Mouse (Mus musculus) lung, embryonic 15.5 days (tissue): ENCODE data around the gene Fcho1. TPM values are rescaled to one million over a fixed set of nuclear protein-coding genes. Genes with fewer than 3 reads are reported as not detected.
"Not testable (repeated sequence)": the region's sequence is repeated elsewhere in the genome, so short reads cannot be mapped to it uniquely, and the experiment has no call there.

ENCODE experiments used
- ATAC-seq: fragments of 200-750 bp; cut with Nextera tagmentation; 2 replicates; pipeline ENCODE4 v1.8.0; 2017; ENCODE audit warnings: moderate number of reproducible peaks, borderline replicate concordance; ENCODE audit not compliant: low FRiP score, low TSS enrichment; ENCODE audit errors: extremely low read depth
- H3K27ac ChIP-seq: fragments of 300-500 bp; sonication (generic); 2 replicates; pipeline ENCODE4 v1.5.1; 2015; ENCODE audit warnings: moderate library complexity, mild to moderate bottlenecking, inconsistent platforms
- H3K27me3 ChIP-seq: fragments of 300-500 bp; sonication (generic); 2 replicates; pipeline ENCODE4 v1.6.1; 2015; ENCODE audit warnings: inconsistent platforms
- H3K36me3 ChIP-seq: fragments of 300-500 bp; sonication (generic); 2 replicates; pipeline ENCODE4 v1.6.1; 2015; ENCODE audit warnings: inconsistent platforms
- H3K4me1 ChIP-seq: fragments of 300-500 bp; sonication (generic); 2 replicates; pipeline ENCODE4 v1.6.1; 2015; ENCODE audit warnings: inconsistent platforms
- H3K4me2 ChIP-seq: fragments of 300-500 bp; sonication (generic); 2 replicates; pipeline ENCODE4 v1.6.1; 2015; ENCODE audit warnings: inconsistent platforms, mild to moderate bottlenecking, moderate library complexity
- H3K4me3 ChIP-seq: fragments of 300-500 bp; sonication (generic); 2 replicates; pipeline ENCODE4 v1.5.1; 2015; ENCODE audit warnings: mild to moderate bottlenecking, inconsistent platforms
- H3K9ac ChIP-seq: fragments of 300-500 bp; sonication (generic); 2 replicates; pipeline ENCODE4 v1.6.1; 2015; ENCODE audit warnings: inconsistent platforms
- H3K9me3 ChIP-seq: fragments of 300-500 bp; sonication (generic); 2 replicates; pipeline ENCODE4 v1.6.1; 2016; ENCODE audit warnings: inconsistent platforms
- WGBS: fragments of 180-500 bp; shearing (Covaris S2); methylation state at CpG from one replicate; pipeline ENCODE4 v1.1.7; 2015; 5-methylcytosine and 5-hydroxymethylcytosine counted together
- polyA plus RNA-seq: library from polyadenylated mRNA; unstranded; fragments of >200 nt; fragmentation: Nextera tagmentation; extraction: Ambion mirVana; gene quantifications from 2 replicates; pipeline ENCODE4 v1.2.1, GENCODE M21; 2015

Gene Fcho1
- polyA plus RNA-seq, 1 experiment from 2014 or later: 7.6 TPM

DNA sequence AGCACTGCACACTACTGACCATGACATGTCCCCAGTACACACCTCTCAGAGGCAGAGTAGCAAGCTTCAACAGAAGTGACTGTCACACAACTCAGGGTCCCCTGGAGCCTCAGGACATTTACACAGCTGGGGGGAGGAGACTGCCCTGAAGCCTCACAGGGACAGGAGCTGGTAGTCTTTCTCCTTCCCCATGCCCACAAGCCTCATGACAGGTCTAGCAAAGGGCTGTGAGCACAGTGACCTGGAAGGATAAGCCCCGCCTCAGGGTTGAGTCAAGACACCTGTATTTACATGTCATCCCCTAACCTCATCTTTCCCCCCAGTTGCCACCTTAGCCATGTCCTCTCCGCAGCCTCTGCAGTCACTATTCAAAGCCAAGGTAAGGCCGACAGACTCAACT lies 15.7 kb upstream of the Fcho1 start:
- no peak for ATAC-seq

DNA sequence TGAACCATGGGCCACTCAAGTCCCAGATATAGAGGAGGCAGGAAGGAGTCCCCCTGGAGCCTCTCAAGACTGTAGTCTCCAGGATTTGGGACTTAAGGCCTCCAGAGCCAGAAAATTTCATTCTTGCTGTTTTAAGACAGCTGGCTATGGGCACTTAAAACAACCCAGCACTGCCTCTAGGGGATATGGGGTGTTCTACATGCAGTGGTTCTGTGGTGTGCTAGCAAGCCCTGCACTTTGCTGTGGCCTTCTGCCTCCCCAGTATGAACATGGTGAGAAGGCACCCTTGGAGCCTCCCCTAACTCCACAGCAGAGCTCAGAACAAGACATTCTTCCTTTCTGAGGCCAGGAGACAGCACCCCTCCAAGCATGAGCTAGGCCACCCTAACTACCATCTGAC lies 12.8 kb upstream of the Fcho1 start:
- ATAC-seq, H3K4me2 ChIP-seq, H3K9ac ChIP-seq: not testable (repeated sequence)

More for the DNA sequence above, 15.7 kb upstream of the Fcho1 start:
- no peaks in the 10 kb centered on the region for H3K36me3 ChIP-seq
- no peak overlapping the region for H3K9ac ChIP-seq
- peak overlapping the region; percentile 50 for H3K4me2 ChIP-seq
- 0 out of 2 replicates have a peak overlapping the region, but pooled peaks have one; percentile 16 for H3K4me3 ChIP-seq
- H3K27ac ChIP-seq: no peak overlapping the region
- 28% methylated on average over 3 of the region's 3 CpGs for WGBS
- no peaks in the 10 kb centered on the region for H3K27me3 ChIP-seq
- H3K9me3 ChIP-seq: no peaks in the 10 kb centered on the region
- H3K4me1 ChIP-seq: peaks cover 5% of the 10 kb centered on the region; the same call in 1 of the 2 replicates

DNA sequence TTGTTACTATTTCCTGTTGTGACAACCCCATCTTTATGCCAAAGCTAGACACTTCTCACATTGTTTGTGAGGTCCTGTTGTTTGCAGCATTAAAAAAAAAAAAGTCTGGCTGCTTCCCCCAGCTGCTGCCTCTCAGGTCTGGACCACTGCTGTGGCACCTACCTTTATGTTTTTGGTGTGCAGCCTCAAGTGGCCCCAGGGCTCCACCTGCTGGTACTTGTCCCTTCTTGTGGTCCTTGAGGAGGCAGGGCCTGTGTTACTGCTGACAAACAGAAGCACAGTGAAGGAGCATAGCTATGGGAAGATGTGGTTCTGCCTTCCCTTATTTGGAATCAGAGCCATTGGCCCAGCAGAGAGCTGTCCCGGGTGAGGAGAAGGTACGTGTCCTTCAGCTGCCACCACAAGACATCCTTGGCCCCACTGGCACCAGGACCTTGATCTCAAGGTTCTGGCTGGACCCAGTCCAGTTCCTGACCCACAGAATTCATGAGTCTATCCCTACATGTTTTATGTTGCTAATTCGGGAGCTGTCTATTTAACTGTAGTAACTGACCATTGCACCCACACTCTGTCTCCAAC lies 6.2 kb upstream of the Fcho1 start:
- no peak overlapping the region for H3K4me2 ChIP-seq
- peaks cover 10% of the 10 kb centered on the region; the same call in 1 of the 2 replicates for H3K4me1 ChIP-seq
- H3K27ac ChIP-seq: no peak overlapping the region
- no peak for ATAC-seq
- WGBS: 42% methylated on average over 3 of the region's 3 CpGs
- H3K4me3 ChIP-seq: no peak overlapping the region
- no peak overlapping the region for H3K9ac ChIP-seq
- H3K36me3 ChIP-seq: no peaks in the 10 kb centered on the region
- H3K27me3 ChIP-seq: peaks cover 11% of the 10 kb centered on the region
- no peaks in the 10 kb centered on the region for H3K9me3 ChIP-seq

More for the DNA sequence above, 12.8 kb upstream of the Fcho1 start:
- H3K27ac ChIP-seq, H3K4me1 ChIP-seq, H3K4me3 ChIP-seq, H3K9me3 ChIP-seq, H3K27me3 ChIP-seq, H3K36me3 ChIP-seq: not testable (repeated sequence)

DNA sequence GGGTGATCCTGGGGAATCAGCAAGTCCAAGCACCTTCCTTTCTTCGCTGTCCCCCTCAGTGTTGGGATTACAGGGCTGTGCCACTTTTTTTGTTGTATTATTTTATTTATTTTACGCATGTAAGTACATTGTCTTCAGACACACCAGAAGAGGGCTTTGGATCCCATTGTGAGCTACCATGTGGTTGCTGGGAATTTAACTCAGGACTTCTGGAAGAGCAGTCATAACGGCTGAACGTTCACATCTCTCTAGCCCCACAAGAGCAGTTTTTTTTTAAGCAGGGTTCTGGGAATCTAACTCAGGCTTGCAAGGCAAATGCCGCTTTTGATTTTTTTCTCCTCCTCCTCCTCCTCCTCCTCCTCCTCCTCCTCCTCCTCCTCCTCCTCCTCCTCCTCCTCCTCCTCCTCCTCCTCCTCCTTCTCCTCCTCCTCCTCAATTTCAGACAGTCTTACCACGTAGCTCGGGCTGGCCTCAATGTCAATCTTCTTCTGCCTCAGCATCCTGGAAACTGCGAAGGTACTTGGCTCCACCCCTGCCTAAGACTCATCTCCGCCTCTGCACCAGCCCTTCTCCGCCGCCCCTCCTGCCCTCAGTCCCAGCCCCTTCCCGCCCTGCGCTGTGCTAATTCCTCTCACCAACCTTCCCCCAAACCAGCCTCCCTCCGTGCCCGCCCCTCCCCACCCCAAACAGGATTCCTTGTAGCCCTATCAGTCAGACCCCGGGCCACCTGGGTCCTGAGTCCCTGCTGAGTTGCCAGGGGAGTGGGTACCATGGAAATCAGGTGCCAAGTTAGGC lies 3.5 kb upstream of the Fcho1 start:
- no peak overlapping the region for H3K27ac ChIP-seq
- no peak for ATAC-seq
- WGBS: 3% methylated on average over 15 of the region's 16 CpGs

DNA sequence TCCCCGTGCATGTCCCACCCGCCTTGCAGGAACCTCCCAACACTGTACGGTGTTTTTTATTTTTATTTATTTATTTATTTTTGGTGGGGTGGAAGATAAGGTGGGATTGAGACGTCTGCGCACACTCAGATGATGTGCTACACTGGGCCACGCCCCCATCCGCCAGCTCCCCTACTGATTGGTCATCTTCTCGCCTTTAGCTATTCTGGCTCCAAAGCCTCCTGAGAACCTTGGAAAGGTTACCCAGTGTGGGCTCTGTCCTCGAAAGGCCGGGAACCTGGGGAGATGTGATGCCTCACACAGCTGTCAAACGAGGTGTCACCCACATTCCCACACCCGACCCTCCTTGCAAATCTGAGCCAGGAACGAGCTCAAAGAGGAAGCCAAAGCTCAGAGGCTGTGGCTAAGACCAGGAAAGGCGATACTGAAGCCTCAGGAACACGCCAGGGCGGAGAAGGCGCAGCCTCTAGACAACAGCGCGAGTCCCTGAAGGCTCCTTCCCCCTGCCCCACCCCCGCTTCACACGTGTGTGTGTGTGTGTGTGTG lies 2.8 kb upstream of the Fcho1 start:
- Histone ChIP-seq H3K9ac (no peak overlapping the region), H3K4me2 (peak overlapping the region; percentile 56), H3K9me3 (no peaks in the 10 kb centered on the region), H3K27me3 (peaks cover 35% of the 10 kb centered on the region), H3K27ac (no peak overlapping the region), H3K36me3 (no peaks in the 10 kb centered on the region), H3K4me3 (peak overlapping the region; percentile 16; the same call in 1 of the 2 replicates), H3K4me1 (peaks cover 10% of the 10 kb centered on the region; the same call in 1 of the 2 replicates)
- 8% methylated on average over 19 of the region's 21 CpGs for WGBS
- no peak; the same call in 1 of the 2 replicates for ATAC-seq

More for the DNA sequence above, 3.5 kb upstream of the Fcho1 start:
- no peaks in the 10 kb centered on the region for H3K9me3 ChIP-seq
- peak overlapping the region; percentile 16; the same call in 1 of the 2 replicates for H3K4me3 ChIP-seq
- no peaks in the 10 kb centered on the region for H3K36me3 ChIP-seq
- H3K4me2 ChIP-seq: peak overlapping the region; percentile 56
- H3K27me3 ChIP-seq: peaks cover 32% of the 10 kb centered on the region
- H3K4me1 ChIP-seq: peaks cover 10% of the 10 kb centered on the region; the same call in 1 of the 2 replicates
- H3K9ac ChIP-seq: no peak overlapping the region

DNA sequence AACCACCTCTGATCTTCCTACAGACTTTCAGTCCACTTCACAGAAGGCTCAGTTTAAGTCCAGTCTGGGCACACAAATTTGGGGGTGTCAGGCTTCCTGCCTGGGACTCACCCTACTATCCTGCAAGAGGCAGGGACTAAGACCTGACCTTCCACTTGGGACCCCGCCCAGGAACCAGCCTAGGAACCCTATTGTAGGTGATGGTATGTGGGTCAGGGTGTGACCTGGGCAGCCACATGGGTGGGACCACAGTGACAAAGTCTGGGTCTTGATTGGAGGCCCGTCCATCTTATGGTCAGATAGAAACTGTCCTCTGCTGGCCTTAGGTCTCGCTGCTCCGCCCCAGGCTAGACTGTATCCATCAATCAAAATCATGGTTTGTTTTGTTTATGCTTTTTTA lies 1.1 kb downstream of the Fcho1 start:
- 0 out of 2 replicates have a peak overlapping the region, but pooled peaks have one; percentile 72 for H3K4me2 ChIP-seq
- peaks cover 35% of the 10 kb centered on the region for H3K27me3 ChIP-seq
- H3K9ac ChIP-seq: no peak overlapping the region
- no peaks in the 10 kb centered on the region for H3K9me3 ChIP-seq
- peaks cover 9% of the 10 kb centered on the region; the same call in 1 of the 2 replicates for H3K4me1 ChIP-seq
- H3K27ac ChIP-seq: no peak overlapping the region
- no peak for ATAC-seq
- H3K4me3 ChIP-seq: no peak overlapping the region
- 54% methylated on average over 4 of the region's 4 CpGs for WGBS
- H3K36me3 ChIP-seq: no peaks in the 10 kb centered on the region

DNA sequence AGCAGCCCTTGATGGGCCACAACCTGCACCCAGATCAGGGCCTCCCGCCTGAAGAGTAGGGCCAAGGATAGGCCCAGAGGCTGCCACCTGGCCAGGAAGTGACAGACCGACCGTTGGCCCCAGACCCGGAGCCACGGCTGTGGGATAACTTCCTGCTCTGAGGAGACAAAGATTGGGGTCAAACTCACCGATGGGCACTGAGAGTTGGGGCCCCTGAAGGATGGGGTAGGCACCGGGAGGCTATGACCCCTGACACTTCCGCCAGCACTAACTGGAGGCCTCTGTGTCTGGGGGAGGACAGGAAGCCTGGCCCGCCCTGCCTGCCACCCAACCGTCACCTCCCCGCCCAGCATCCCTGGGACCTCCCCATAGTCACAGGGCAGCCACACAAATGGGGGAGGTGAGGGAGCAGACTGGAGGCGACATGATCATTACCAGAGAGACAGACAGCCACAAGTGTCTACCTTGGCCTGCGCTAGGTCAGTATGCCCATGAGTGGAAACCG lies 2.4 kb downstream of the Fcho1 start:
- Histone ChIP-seq H3K9me3 (no peaks in the 10 kb centered on the region), H3K27ac (no peak overlapping the region), H3K4me1 (no peaks in the 10 kb centered on the region), H3K4me3 (no peak overlapping the region), H3K4me2 (no peak overlapping the region), H3K9ac (no peak overlapping the region), H3K36me3 (no peaks in the 10 kb centered on the region), H3K27me3 (peaks cover 27% of the 10 kb centered on the region)
- ATAC-seq: no peak
- WGBS: 58% methylated on average over 14 of the region's 14 CpGs

DNA sequence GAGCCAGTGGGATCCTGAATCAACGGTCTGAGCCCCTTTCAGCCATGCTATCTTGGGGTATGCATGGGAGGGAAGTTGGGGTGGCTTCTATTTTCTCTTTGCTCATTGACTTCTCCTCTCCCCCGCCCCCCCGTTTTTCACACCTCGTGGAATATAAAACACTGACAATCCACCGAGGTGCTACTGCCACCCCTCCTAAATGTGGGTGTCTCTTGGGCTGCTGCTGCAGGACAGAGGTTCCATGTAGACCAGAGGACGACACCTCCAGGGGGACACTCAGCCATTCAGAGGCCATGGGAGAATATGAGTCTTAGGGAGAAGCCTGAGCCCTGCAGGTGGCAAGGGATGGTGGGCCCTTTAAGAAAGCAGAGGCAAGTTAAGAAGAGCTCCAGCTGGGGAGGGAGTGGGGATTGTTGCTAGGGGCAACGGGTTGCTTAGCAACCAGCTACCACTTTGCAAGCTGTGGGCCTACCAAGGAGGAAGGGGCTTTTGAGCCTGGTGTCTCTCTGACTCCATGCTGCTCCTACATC lies 5.5 kb downstream of the Fcho1 start:
- H3K9me3 ChIP-seq: no peaks in the 10 kb centered on the region
- WGBS: 42% methylated on average over 7 of the region's 7 CpGs
- no peak overlapping the region for H3K9ac ChIP-seq
- H3K27ac ChIP-seq: no peak overlapping the region
- 0 out of 2 replicates have a peak, but pooled peaks cover 5% of the 10 kb centered on the region for H3K4me1 ChIP-seq
- H3K27me3 ChIP-seq: peaks cover 10% of the 10 kb centered on the region
- H3K36me3 ChIP-seq: no peaks in the 10 kb centered on the region
- no peak overlapping the region for H3K4me2 ChIP-seq
- no peak for ATAC-seq
- no peak overlapping the region for H3K4me3 ChIP-seq

DNA sequence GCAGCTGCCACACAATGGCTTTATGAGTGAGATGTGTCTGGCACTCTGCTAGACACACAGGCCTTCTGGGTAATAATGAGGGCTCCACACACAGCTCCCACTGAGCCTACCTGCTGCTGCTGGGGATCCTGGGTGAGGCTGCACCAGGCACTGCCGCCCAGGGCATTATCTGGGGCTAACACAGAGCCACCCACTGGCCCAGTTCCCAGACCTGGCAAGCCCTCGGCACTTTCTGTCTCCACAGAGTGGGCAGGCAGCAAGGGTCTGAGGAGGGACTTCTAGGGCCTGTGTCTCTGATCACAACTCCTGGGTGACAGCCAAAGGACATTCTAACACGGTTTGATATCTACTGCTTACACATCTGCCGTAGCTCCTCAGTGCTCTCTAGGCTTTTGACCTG lies 6.3 kb downstream of the Fcho1 start:
- WGBS: 41% methylated on average over 4 of the region's 4 CpGs
- peaks cover 3% of the 10 kb centered on the region; the same call in 1 of the 2 replicates for H3K27me3 ChIP-seq

DNA sequence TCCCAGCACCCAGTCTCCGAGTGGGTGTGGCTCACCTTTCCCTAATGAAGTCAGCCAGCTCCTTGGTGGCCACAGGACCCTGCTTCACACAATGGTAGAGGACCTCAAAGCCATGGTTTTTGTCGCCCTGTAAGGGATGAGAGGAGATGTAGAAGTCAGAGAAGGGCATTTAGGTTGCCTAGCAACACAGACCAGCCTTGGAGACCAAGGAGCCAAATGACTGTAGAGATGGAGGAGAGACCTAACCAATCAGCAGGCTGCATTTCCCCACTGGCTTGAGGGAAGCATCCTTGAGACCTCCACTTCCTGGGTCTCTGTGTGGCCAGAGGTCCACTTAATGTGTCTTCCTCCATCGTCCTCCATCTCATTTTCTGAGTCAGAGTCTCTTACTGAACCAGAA lies 7.3 kb downstream of the Fcho1 start:
- ATAC-seq: no peak
- Histone ChIP-seq H3K4me3 (no peak overlapping the region), H3K4me1 (0 out of 2 replicates have a peak, but pooled peaks cover 5% of the 10 kb centered on the region), H3K4me2 (no peak overlapping the region), H3K36me3 (no peaks in the 10 kb centered on the region), H3K27me3 (no peaks in the 10 kb centered on the region), H3K9ac (no peak overlapping the region), H3K9me3 (no peaks in the 10 kb centered on the region), H3K27ac (no peak overlapping the region)
- 37% methylated on average over 3 of the region's 3 CpGs for WGBS

More for the DNA sequence above, 6.3 kb downstream of the Fcho1 start:
- Histone ChIP-seq H3K4me2 (no peak overlapping the region), H3K36me3 (no peaks in the 10 kb centered on the region), H3K4me3 (no peak overlapping the region), H3K9ac (no peak overlapping the region), H3K9me3 (no peaks in the 10 kb centered on the region), H3K4me1 (0 out of 2 replicates have a peak, but pooled peaks cover 5% of the 10 kb centered on the region), H3K27ac (no peak overlapping the region)
- ATAC-seq: no peak

DNA sequence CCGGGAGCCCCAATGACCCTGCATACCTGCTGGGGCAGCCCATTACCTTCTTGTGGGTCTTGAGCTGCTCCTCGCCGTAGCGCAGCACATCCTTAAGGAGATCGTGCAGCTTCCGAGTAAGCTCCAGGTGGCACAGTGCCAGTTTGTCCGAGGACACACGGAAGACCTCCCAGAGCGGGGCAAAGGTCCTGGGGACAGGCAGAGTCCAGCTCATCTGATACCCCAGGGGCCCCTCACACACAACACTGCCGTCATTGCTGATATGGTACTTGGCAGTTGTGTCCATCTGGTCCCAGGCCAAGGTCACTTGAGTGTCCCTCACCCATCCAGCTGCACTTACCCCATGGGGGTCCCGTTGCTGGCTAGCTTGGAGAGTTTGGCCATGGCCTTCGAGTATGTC lies 8.4 kb downstream of the Fcho1 start:
- H3K36me3 ChIP-seq: no peaks in the 10 kb centered on the region
- 60% methylated on average over 12 of the region's 12 CpGs for WGBS
- H3K27ac ChIP-seq: no peak overlapping the region
- H3K27me3 ChIP-seq: no peaks in the 10 kb centered on the region
- no peak for ATAC-seq
- H3K9me3 ChIP-seq: no peaks in the 10 kb centered on the region
- H3K9ac ChIP-seq: no peak overlapping the region
- 0 out of 2 replicates have a peak, but pooled peaks cover 5% of the 10 kb centered on the region for H3K4me1 ChIP-seq
- H3K4me2 ChIP-seq: no peak overlapping the region
- H3K4me3 ChIP-seq: no peak overlapping the region
